Mouse (Mus musculus) C2C12 (cell line): ENCODE measurements around the gene Hgd.
A peak's percentile ranks its signal among the peaks of the same experiment; 100 is the strongest.

ENCODE experiments used
- CEBPB ChIP-seq: IDR thresholded peaks from one replicate; pipeline ENCODE4 v1.6.1; 2011; ENCODE audit warnings: low read depth, mild to moderate bottlenecking, control low read depth, moderate library complexity
- CTCF ChIP-seq: IDR thresholded peaks from one replicate; pipeline ENCODE4 v1.5.1; 2011; ENCODE audit not compliant: control insufficient read depth, insufficient read depth, insufficient read length
- FOSL1 ChIP-seq: IDR thresholded peaks from one replicate; pipeline ENCODE4 v1.8.0; 2011; ENCODE audit warnings: mild to moderate bottlenecking, low read length; ENCODE audit not compliant: poor library complexity, insufficient read depth, severe bottlenecking
- MAX ChIP-seq: IDR thresholded peaks from one replicate; pipeline ENCODE4 v1.6.1; 2011; ENCODE audit warnings: mild to moderate bottlenecking, control low read depth
- MYOD1 ChIP-seq: IDR thresholded peaks from one replicate; pipeline ENCODE4 v1.6.1; 2011; ENCODE audit warnings: low read depth; ENCODE audit not compliant: control insufficient read depth, insufficient read length
- MYOG ChIP-seq: IDR thresholded peaks from one replicate; pipeline ENCODE4 v1.6.1; 2011; ENCODE audit not compliant: control insufficient read depth, insufficient read length; ENCODE audit errors: extremely low read depth
- USF1 ChIP-seq: IDR thresholded peaks from one replicate; pipeline ENCODE4 v1.6.1; 2011; ENCODE audit warnings: low read depth, mild to moderate bottlenecking, control low read depth, moderate library complexity

DNA sequence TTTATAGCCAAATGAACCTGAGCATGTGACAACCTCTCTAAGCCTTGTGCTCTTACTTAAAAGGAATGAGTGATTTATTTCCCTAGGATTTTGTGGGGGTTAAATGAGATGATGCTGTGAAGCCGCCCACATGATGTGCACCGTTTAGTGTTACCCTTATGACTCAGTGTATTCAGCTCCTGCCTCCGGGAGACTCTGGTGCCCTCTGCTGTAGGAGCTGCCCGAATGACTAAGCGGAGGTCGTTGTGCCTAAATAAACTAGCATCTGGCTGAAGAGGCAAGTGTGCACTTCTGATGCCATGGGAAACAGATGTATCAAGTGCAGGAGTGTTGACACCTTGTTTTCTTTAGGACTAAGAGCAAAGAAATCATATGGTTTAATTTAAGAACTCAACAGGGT lies 56.2 kb downstream of the Hgd start:
- TF ChIP-seq CTCF (peak; percentile 36), USF1 (peak; percentile 26), MAX (no peak), MYOG (no peak), FOSL1 (peak; percentile 24), CEBPB (no peak), MYOD1 (no peak)
